Mouse (Mus musculus) kidney, adult 2 months (tissue): ENCODE measurements at regions not wholly inside any gene's neighbourhood (a gene's known extent, or its start where the extent isn't known, plus 50 kb on each side); places are given as distances from the start of the nearest gene placed in this dataset.

Experiments used
- CTCF ChIP-seq: fragments of 200-500 bp; conservative IDR thresholded peaks from 2 replicates; pipeline ENCODE4 v1.5.1; 2011; ENCODE audit warnings: low read depth, mild to moderate bottlenecking, control low read depth, low read length, moderate library complexity, mixed read lengths; ENCODE audit not compliant: insufficient read depth, insufficient read length
- POLR2A ChIP-seq: fragments of 200-500 bp; IDR thresholded peaks from one replicate; pipeline ENCODE4 v1.6.1; 2011; ENCODE audit warnings: low read depth, low read length, control low read depth

DNA sequence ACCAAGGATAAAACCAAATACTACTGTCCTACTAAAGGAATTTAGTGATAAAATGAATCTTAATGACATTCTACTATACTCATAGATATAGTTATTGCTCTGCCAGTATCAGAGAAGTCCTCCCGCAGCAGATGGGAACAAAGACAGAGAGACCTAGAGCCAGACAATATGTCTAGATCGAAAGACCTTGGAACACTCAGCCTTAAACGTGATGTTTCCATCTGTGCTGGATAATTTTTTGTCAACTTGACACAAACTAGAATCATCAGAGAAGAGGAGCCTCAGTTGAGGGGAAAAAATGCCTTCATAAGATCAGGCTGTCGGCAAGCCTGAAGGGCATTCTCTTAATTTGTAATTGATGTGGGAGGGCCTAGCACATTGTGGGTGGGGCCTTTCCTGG, 252.4 kb downstream of the Adgb start:
- TF ChIP-seq CTCF, result no peak
- no peak for TF ChIP-seq POLR2A
